Comparison of ENCODE assay signal across 25 mouse cellular contexts in genomic region chr2:142682965-142683709, GRCm38 (mm10).
"Had no signal": no experiment of that assay in that cellular context is flagged by ENCODE, and none has a peak within 500 bp of the region (broad histone marks: within the 10 kb centered on the region; RNA-seq: fewer than 3 reads in every experiment).

No protein-coding gene starts in this region.

- H3K27me3 ChIP-seq: heart, embryonic 13.5 days; heart, embryonic 15.5 days; hindbrain, embryonic 13.5 days; hindbrain, embryonic 15.5 days; kidney, embryonic 15.5 days; limb, embryonic 13.5 days; limb, embryonic 15.5 days had no signal

- H3K4me3 ChIP-seq: heart, embryonic 13.5 days; heart, embryonic 15.5 days; hindbrain, embryonic 13.5 days; hindbrain, embryonic 15.5 days; kidney, embryonic 15.5 days; limb, embryonic 13.5 days; limb, embryonic 15.5 days had no signal

- H3K27ac ChIP-seq: heart, embryonic 13.5 days; heart, embryonic 15.5 days; hindbrain, embryonic 13.5 days; hindbrain, embryonic 15.5 days; hindbrain, postnatal 0 days; kidney, embryonic 15.5 days; kidney, postnatal 0 days; limb, embryonic 13.5 days; limb, embryonic 15.5 days had no signal

- H3K36me3 ChIP-seq: heart, embryonic 13.5 days; heart, embryonic 15.5 days; hindbrain, embryonic 13.5 days; hindbrain, embryonic 15.5 days; kidney, embryonic 15.5 days; limb, embryonic 13.5 days; limb, embryonic 15.5 days had no signal

- H3K4me1 ChIP-seq: heart, embryonic 13.5 days; heart, embryonic 15.5 days; hindbrain, embryonic 13.5 days; hindbrain, embryonic 15.5 days; kidney, embryonic 15.5 days; limb, embryonic 13.5 days; limb, embryonic 15.5 days had no signal

- ATAC-seq: forebrain, postnatal 0 days; hindbrain, postnatal 0 days; intestine, embryonic 16.5 days had no signal

- H3K9ac ChIP-seq: forebrain, postnatal 0 days; heart, embryonic 13.5 days; heart, embryonic 15.5 days; hindbrain, embryonic 13.5 days; hindbrain, embryonic 15.5 days; kidney, embryonic 15.5 days; limb, embryonic 13.5 days; limb, embryonic 15.5 days had no signal

- H3K9me3 ChIP-seq: heart, embryonic 13.5 days; heart, embryonic 15.5 days; hindbrain, embryonic 13.5 days; hindbrain, embryonic 15.5 days; kidney, embryonic 15.5 days; limb, embryonic 13.5 days; limb, embryonic 15.5 days had no signal

- DNase-seq: forebrain, postnatal 0 days; gastrocnemius, postnatal 14 days; gastrocnemius, postnatal 36 days; heart, adult 18-20 months; heart, postnatal 14 days; heart, postnatal 36 days; kidney, adult 11 months; kidney, adult 2 months; kidney, adult 9 months; kidney, postnatal 14 days; kidney, postnatal 36 days; layer of hippocampus, adult 9-11 months; layer of hippocampus, postnatal 36 days; left cerebral cortex, postnatal 4 days had no signal

- H3K4me2 ChIP-seq: heart, embryonic 11.5 days; heart, embryonic 13.5 days; heart, embryonic 15.5 days; hindbrain, embryonic 13.5 days; hindbrain, embryonic 15.5 days; kidney, embryonic 15.5 days; limb, embryonic 13.5 days; limb, embryonic 15.5 days had no signal
